Mouse (Mus musculus) left cerebral cortex, adult 2 months (tissue): Measurements from ENCODE around the gene Dip2b. TPM values are rescaled to one million over a fixed set of nuclear protein-coding genes. Genes with fewer than 3 reads are reported as not detected.

Experiments
- DNase-seq, 2 experiments: peaks; one replicate each; pipeline ENCODE4 v3.0.0; 2021 to 2022; ENCODE audit warnings: low spot score in 2 of 2, mixed read lengths in 1 of 2; ENCODE audit errors: extremely low spot score in 1 of 2
- H3K27ac ChIP-seq: fragments of 200-600 bp; 2 replicates; pipeline ENCODE4 v1.8.1; 2022
- H3K4me3 ChIP-seq: fragments of 200-600 bp; 2 replicates; pipeline ENCODE4 v1.8.1; 2022
- CTCF ChIP-seq: fragments of 200-600 bp; IDR thresholded peaks from 2 replicates; pipeline ENCODE4 v1.8.1; 2022; ENCODE audit warnings: antibody characterized with exemption, mild to moderate bottlenecking, moderate library complexity
- intact Hi-C: fragments of 180-260 bp; cut with DNase I; formaldehyde crosslinking; loops from one replicate; pipeline ENCODE4 v1.15.1; 2025
- total RNA-seq, 2 experiments: library from RNA; stranded (reverse); gene quantifications; 2 replicates each; pipeline ENCODE4 v1.2.3; 2021

The Dip2b gene
- total RNA-seq, 2 experiments from 2014 or later, result 62.6 to 71.3 TPM

- TF ChIP-seq CTCF, result no peak
- Histone ChIP-seq H3K4me3 (no peak overlapping the region), H3K27ac (no peak overlapping the region)
- no peak for DNase-seq
- intact Hi-C loops, result no loop called here
Observed at GRCm38 (mm10) chr15:100116325-100116724, 77.9 kb downstream of the Dip2b start.

GRCm38 (mm10) chr15:100119225-100119788, 80.8 kb downstream of the Dip2b start:
- H3K4me3 ChIP-seq, result no peak overlapping the region
- DNase-seq, result no peak
- TF ChIP-seq CTCF, result no peak
- intact Hi-C loops, result no loop called here
- no peak overlapping the region for H3K27ac ChIP-seq

GRCm38 (mm10) chr15:100121437-100121836, 83.0 kb downstream of the Dip2b start:
- intact Hi-C loops, result no loop called here

GRCm38 (mm10) chr15:100123867-100124266, 85.4 kb downstream of the Dip2b start:
- Histone ChIP-seq H3K27ac (no peak overlapping the region), H3K4me3 (no peak overlapping the region)
- intact Hi-C loops, result no loop called here
- TF ChIP-seq CTCF, result no peak
- no peak for DNase-seq

More at GRCm38 (mm10) chr15:100121437-100121836, 83.0 kb downstream of the Dip2b start:
- no peak for TF ChIP-seq CTCF
- no peak overlapping the region for H3K27ac ChIP-seq
- no peak overlapping the region for H3K4me3 ChIP-seq
- DNase-seq, result no peak

GRCm38 (mm10) chr15:100125245-100125644, 86.8 kb downstream of the Dip2b start:
- no peak for DNase-seq
- Histone ChIP-seq H3K4me3 (no peak overlapping the region), H3K27ac (no peak overlapping the region)
- TF ChIP-seq CTCF, result no peak
- intact Hi-C loops, result no loop called here

GRCm38 (mm10) chr15:100126456-100127107, 88.1 kb downstream of the Dip2b start:
- H3K4me3 ChIP-seq, result no peak overlapping the region
- intact Hi-C loops, result loop anchor here (1.0 kb wide), 1 partner anchor 88 kb away; the partner anchor contains the start of gene Dip2b
- TF ChIP-seq CTCF, result peak; percentile 94
- H3K27ac ChIP-seq, result no peak overlapping the region; the same call in 1 of the 2 replicates
- DNase-seq, result peak; percentile 76 to 81

- TF ChIP-seq CTCF, result no peak
- Histone ChIP-seq H3K4me3 (no peak overlapping the region), H3K27ac (peak overlapping the region; percentile 47; the same call in 1 of the 2 replicates)
- DNase-seq, result no peak
- intact Hi-C loops, result no loop called here
Observed at GRCm38 (mm10) chr15:100129151-100129790, 90.8 kb downstream of the Dip2b start.

- Histone ChIP-seq H3K27ac (no peak overlapping the region), H3K4me3 (no peak overlapping the region)
- DNase-seq, result no peak
- no peak for TF ChIP-seq CTCF
- intact Hi-C loops, result no loop called here
Observed at GRCm38 (mm10) chr15:100139665-100140064, 101.2 kb downstream of the Dip2b start.

GRCm38 (mm10) chr15:100140428-100140827, 102.0 kb downstream of the Dip2b start:
- TF ChIP-seq CTCF, result no peak
- DNase-seq, result no peak
- H3K4me3 ChIP-seq, result no peak overlapping the region
- intact Hi-C loops, result no loop called here
- H3K27ac ChIP-seq, result no peak overlapping the region

GRCm38 (mm10) chr15:100143091-100143801, 104.8 kb downstream of the Dip2b start:
- no peak for DNase-seq
- Histone ChIP-seq H3K4me3 (no peak overlapping the region), H3K27ac (peak overlapping the region; percentile 63)
- intact Hi-C loops, result no loop called here
- TF ChIP-seq CTCF, result no peak

- no peak overlapping the region for H3K4me3 ChIP-seq
- intact Hi-C loops, result no loop called here
- peak overlapping the region; percentile 56; the same call in 1 of the 2 replicates for H3K27ac ChIP-seq
- DNase-seq, result no peak
- TF ChIP-seq CTCF, result peak; percentile 13; the same call in 1 of the 2 replicates
Observed at GRCm38 (mm10) chr15:100144854-100145824, 106.7 kb downstream of the Dip2b start.
